Mouse (Mus musculus) CH12.LX (cell line): Measurements from ENCODE around the gene Rhpn2.

ENCODE experiments used
- CTCF ChIP-seq, 2 experiments: IDR thresholded peaks in 1 of 2; conservative IDR thresholded peaks in 1 of 2; 2 replicates each; pipeline ENCODE4 v1.5.1; 2011 to 2012; ENCODE audit warnings: low read depth in 2 of 2, low read length in 2 of 2, improper control_type of control experiment in 1 of 2, inconsistent platforms in 1 of 2, mild to moderate bottlenecking in 1 of 2, moderate library complexity in 1 of 2
- POLR2A ChIP-seq: IDR thresholded peaks from 2 replicates; pipeline ENCODE4 v1.6.1; 2011; ENCODE audit warnings: low read depth, mild to moderate bottlenecking, improper control_type of control experiment, low read length
- TCF12 ChIP-seq: IDR thresholded peaks from 2 replicates; pipeline ENCODE4 v1.6.1; 2014; ENCODE audit warnings: low read depth, mild to moderate bottlenecking, inconsistent platforms, low read length, improper control_type of control experiment

- TF ChIP-seq CTCF (conservative IDR thresholded peaks at IDR 0.05 in 1 of 2, IDR thresholded peaks at IDR 0.05 in 1 of 2; ENCODE audit: low read depth in 2 of 2, low read length in 2 of 2): no peak
- no peak for TF ChIP-seq POLR2A
- no peak for TF ChIP-seq TCF12
Measured at GRCm38 (mm10) chr7:35293464-35293863, 40.5 kb upstream of the Rhpn2 start.
